Mouse (Mus musculus): ENCODE measurements around the gene Gm3854. TPM values are rescaled to one million over a fixed set of nuclear protein-coding genes. Genes with fewer than 3 reads are reported as not detected.

Gene Gm3854
- polyA plus RNA-seq, 1 experiment: 0.08 TPM

DNA sequence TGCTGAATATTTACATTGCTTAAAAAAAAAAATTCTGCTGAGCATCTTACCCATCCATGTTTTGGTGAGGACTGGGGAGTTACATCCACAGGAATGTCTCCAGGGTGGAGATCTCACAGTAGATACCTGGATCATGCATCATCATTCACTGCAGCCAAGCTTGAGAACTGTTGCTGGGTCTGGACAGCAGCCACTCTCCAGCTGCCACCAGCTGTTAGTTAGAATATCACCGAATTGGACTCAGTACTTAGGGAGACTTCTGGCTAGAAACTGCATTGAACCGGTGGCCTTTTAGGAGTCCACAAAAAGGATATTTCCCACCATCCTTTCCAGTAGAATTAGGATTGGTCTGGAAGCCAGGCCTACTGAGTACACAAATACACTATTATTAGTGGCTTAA is 14.6 kb downstream of the Gm3854 start:
- Histone ChIP-seq H3K27ac (ENCODE audit: insufficient read depth, low read length) (no peak overlapping the region), H3K4me1 (ENCODE audit: control insufficient read depth, insufficient read depth, insufficient read length) (no peaks in the 10 kb centered on the region), H3K27me3 (ENCODE audit: control insufficient read depth, insufficient read depth, low read length) (no peaks in the 10 kb centered on the region), H3K36me3 (ENCODE audit: control insufficient read depth, insufficient read depth, low read length) (no peaks in the 10 kb centered on the region), H3K4me3 (ENCODE audit: extremely low read depth, insufficient read depth, insufficient read length) (no peak overlapping the region)
- DNase-seq (ENCODE audit: low read depth in 1 of 2, low spot score in 2 of 2): no peak
- WGBS: 66% methylated on average over 2 of the region's 2 CpGs
- TF ChIP-seq POLR2A (IDR thresholded peaks at IDR 0.05; ENCODE audit: low read depth, low read length): no peak
- no peak for TF ChIP-seq CTCF (IDR thresholded peaks at IDR 0.05; ENCODE audit: extremely low read depth, insufficient read depth, insufficient read length, insufficient replicate concordance)

DNA sequence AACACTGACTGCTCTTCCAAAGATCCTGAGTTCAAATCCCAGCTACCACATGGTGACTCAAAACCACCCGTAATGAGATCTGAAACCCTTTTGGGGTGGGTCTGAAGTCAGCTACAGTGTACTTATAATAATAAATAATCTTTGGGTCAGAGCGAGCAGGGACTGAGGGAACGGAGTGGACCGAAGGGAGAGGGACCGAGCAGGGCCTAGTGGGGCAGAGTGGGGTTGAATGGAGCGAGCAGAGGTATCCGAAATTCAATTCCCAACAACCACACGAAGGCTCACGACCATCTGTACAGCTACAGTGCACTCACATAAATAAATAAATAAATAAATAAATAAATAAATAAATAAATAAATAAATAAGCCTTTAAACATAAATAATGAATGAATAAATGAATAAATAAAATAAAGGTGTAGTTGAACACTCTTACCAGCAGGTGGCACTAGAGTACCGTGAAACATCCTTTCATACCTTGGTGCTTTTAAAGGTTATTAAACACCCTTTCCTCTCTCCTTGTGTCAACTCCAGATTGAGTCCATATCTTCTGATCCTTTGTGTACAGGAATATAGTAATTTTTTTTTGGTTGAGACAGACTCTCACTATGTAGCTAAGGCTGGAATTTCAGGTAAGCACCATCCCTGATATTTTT is 15.5 kb downstream of the Gm3854 start:
- TF ChIP-seq CTCF (IDR thresholded peaks at IDR 0.05; ENCODE audit: extremely low read depth, insufficient read depth, insufficient read length, insufficient replicate concordance) (no peak), POLR2A (IDR thresholded peaks at IDR 0.05; ENCODE audit: low read depth, low read length) (no peak)
- Histone ChIP-seq H3K4me1 (ENCODE audit: control insufficient read depth, insufficient read depth, insufficient read length) (peaks cover 3% of the 10 kb centered on the region; the same call in 1 of the 2 replicates), H3K4me3 (ENCODE audit: extremely low read depth, insufficient read depth, insufficient read length) (no peak overlapping the region), H3K27me3 (ENCODE audit: control insufficient read depth, insufficient read depth, low read length) (no peaks in the 10 kb centered on the region), H3K27ac (ENCODE audit: insufficient read depth, low read length) (no peak overlapping the region), H3K36me3 (ENCODE audit: control insufficient read depth, insufficient read depth, low read length) (no peaks in the 10 kb centered on the region)
- 55% methylated on average over 10 of the region's 10 CpGs for WGBS
- DNase-seq (ENCODE audit: low read depth in 1 of 2, low spot score in 2 of 2): peak in 1 of 2 experiments; percentile 35

DNA sequence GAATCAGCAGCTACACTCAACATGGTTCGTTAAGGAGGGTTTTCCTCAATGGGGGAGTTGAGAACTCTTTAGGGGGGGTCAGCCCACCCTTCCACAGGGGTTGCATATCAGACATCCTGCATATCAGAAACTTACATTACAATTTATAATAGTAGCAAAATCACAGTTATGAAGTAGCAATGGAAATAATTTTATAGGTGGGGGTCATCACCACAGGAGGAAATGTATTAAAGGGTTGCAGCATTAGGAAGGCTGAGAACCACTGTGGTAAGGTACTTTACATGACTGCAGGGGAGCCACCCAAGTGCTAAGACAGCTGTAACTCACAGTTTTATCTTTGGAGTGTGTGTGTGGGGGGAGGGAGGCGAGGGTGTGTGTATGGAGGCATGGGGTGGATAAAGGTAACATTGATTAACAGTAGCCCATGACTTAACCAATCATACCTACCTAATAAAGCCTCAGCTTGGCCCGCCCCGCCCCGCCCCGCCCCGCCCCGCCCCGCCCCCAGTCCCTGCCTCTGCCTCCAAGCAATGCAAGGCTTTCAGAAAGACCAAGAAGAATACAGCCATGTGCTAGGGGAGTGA is 17.0 kb downstream of the Gm3854 start:
- Histone ChIP-seq H3K27ac (ENCODE audit: insufficient read depth, low read length) (no peak overlapping the region), H3K36me3 (ENCODE audit: control insufficient read depth, insufficient read depth, low read length) (no peaks in the 10 kb centered on the region), H3K4me3 (ENCODE audit: extremely low read depth, insufficient read depth, insufficient read length) (no peak overlapping the region), H3K27me3 (ENCODE audit: control insufficient read depth, insufficient read depth, low read length) (no peaks in the 10 kb centered on the region), H3K4me1 (ENCODE audit: control insufficient read depth, insufficient read depth, insufficient read length) (peaks cover 3% of the 10 kb centered on the region; the same call in 1 of the 2 replicates)
- TF ChIP-seq POLR2A (IDR thresholded peaks at IDR 0.05; ENCODE audit: low read depth, low read length) (no peak), CTCF (IDR thresholded peaks at IDR 0.05; ENCODE audit: extremely low read depth, insufficient read depth, insufficient read length, insufficient replicate concordance) (no peak)
- DNase-seq (ENCODE audit: low read depth in 1 of 2, low spot score in 2 of 2): no peak
- 41% methylated on average over 9 of the region's 9 CpGs for WGBS

DNA sequence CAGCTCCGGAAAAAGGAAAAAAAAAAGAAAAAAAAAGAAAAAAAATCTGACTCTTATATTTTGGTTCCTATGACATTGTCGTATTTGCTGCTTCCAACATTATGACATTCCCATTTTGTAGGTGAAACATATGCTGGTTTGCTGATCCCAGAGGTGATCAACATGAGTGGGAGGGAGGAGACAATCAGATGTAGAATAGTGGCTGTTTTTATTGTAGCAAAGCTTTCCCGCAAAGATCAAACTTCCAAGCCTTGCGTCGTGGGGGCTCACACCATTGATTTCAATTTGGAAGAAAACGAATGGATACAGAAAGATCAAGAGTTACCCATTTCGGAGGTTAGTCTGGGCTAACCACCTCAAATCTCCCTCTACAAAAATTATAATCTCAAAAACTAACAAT is 18.2 kb downstream of the Gm3854 start:
- 26% methylated on average over 7 of the region's 7 CpGs for whole genome bisulfite sequencing
- peaks cover 3% of the 10 kb centered on the region; the same call in 1 of the 2 replicates for H3K4me1 ChIP-seq (ENCODE audit: control insufficient read depth, insufficient read depth, insufficient read length)
- no peaks in the 10 kb centered on the region for H3K27me3 ChIP-seq (ENCODE audit: control insufficient read depth, insufficient read depth, low read length)
- H3K36me3 ChIP-seq (ENCODE audit: control insufficient read depth, insufficient read depth, low read length): no peaks in the 10 kb centered on the region
- H3K27ac ChIP-seq (ENCODE audit: insufficient read depth, low read length): no peak overlapping the region
- TF ChIP-seq CTCF (IDR thresholded peaks at IDR 0.05; ENCODE audit: extremely low read depth, insufficient read depth, insufficient read length, insufficient replicate concordance) (no peak), POLR2A (IDR thresholded peaks at IDR 0.05; ENCODE audit: low read depth, low read length) (no peak)
- no peak for DNase-seq (ENCODE audit: low read depth in 1 of 2, low spot score in 2 of 2)
- peak overlapping the region; percentile 54; the same call in 1 of the 2 replicates for H3K4me3 ChIP-seq (ENCODE audit: extremely low read depth, insufficient read depth, insufficient read length)

DNA sequence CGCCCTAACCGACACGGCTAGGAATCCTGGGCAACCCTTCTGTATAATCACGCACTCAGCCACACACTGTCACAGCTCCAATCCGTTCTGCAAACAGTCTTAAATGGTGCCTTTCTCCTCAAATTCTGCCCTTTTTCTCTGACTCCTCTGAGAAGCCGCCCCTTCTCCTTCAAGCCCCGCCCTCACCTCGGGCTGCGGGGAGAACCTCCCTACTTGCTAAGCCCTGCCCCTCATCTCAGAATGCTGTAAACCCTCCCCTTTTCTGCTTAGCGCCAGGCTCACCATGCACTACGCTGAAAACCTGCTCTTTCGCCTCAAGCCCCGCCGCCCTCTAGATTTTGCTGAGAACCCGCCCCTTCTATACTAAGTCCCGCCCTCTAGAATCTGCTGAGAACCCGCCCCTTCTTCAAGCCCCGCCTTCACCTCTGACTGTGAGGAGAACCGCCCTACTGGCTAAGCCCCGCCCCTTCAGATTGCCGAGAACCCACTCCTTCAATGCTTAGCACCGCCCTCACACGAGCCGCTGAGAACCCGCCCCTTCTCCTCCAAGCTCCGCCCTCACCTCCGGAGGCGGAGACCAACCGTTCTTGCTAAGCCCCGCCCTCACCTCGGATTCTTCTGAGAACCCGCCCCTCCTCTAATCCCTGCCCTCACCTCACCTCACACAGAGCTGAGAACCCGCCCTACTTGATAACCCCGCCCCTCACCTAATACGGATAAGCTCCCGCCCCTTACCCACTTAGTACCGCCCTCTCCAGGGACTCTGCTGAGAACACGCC is 18.9 kb downstream of the Gm3854 start:
- peak; percentile 97 to 98 for DNase-seq (ENCODE audit: low read depth in 1 of 2, low spot score in 2 of 2)
- Histone ChIP-seq H3K27ac (ENCODE audit: insufficient read depth, low read length) (no peak overlapping the region; the same call in 1 of the 2 replicates), H3K27me3 (ENCODE audit: control insufficient read depth, insufficient read depth, low read length) (no peaks in the 10 kb centered on the region), H3K4me3 (ENCODE audit: extremely low read depth, insufficient read depth, insufficient read length) (peak overlapping the region; percentile 76), H3K36me3 (ENCODE audit: control insufficient read depth, insufficient read depth, low read length) (no peaks in the 10 kb centered on the region), H3K4me1 (ENCODE audit: control insufficient read depth, insufficient read depth, insufficient read length) (peaks cover 3% of the 10 kb centered on the region; the same call in 1 of the 2 replicates)
- TF ChIP-seq CTCF (IDR thresholded peaks at IDR 0.05; ENCODE audit: extremely low read depth, insufficient read depth, insufficient read length, insufficient replicate concordance) (no peak), POLR2A (IDR thresholded peaks at IDR 0.05; ENCODE audit: low read depth, low read length) (no peak)
- WGBS: under 1% methylated on average over 38 of the region's 38 CpGs

DNA sequence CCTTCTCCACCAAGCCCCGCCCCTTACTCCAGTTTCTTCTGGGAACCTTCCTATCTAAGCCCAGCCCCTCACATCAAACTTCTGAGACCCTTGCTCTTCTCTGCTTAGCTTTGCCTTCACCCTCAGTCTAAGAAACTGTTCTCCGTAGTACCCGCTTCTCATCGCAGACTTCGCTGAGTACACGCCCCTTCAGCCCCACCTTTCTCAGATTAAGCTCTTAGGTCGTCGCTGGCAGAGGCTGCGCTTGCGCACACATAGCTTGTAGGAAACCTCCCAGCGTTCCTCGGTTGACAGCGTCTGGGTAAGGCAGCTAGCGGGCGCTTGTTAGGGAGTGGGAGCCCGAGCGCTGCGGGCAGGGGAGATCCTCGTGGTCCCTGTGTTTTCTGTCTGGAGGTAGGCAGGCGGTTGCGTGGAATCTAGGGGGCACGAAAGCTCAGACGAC is 19.5 kb downstream of the Gm3854 start, which contains the start of gene Zfp78:
TSS of gene Zfp78 (plus strand) at position 234 of the 442 bp plus-strand sequence.
- DNase-seq (ENCODE audit: low read depth in 1 of 2, low spot score in 2 of 2): peak; percentile 80 to 91
- no peaks in the 10 kb centered on the region for H3K36me3 ChIP-seq (ENCODE audit: control insufficient read depth, insufficient read depth, low read length)
- peak within 1 kb of the TSS; percentile 66 for H3K27ac ChIP-seq (ENCODE audit: insufficient read depth, low read length)
- 0% methylated on average over 23 of the region's 23 CpGs for WGBS
- H3K27me3 ChIP-seq (ENCODE audit: control insufficient read depth, insufficient read depth, low read length): no peaks in the 10 kb centered on the region
- TF ChIP-seq POLR2A (IDR thresholded peaks at IDR 0.05; ENCODE audit: low read depth, low read length): no peak
- TF ChIP-seq CTCF (IDR thresholded peaks at IDR 0.05; ENCODE audit: extremely low read depth, insufficient read depth, insufficient read length, insufficient replicate concordance): no peak
- H3K4me3 ChIP-seq (ENCODE audit: extremely low read depth, insufficient read depth, insufficient read length): peak within 1 kb of the TSS; percentile 76
- peaks cover 3% of the 10 kb centered on the region; the same call in 1 of the 2 replicates for H3K4me1 ChIP-seq (ENCODE audit: control insufficient read depth, insufficient read depth, insufficient read length)
